Mouse (Mus musculus) B cell, adult 2 months (primary cell): ENCODE measurements around the gene Tnik.

ENCODE experiments used
- DNase-seq, 2 experiments: peaks; one replicate each; pipeline ENCODE4 v3.0.0; 2022

Gene Tnik

DNA sequence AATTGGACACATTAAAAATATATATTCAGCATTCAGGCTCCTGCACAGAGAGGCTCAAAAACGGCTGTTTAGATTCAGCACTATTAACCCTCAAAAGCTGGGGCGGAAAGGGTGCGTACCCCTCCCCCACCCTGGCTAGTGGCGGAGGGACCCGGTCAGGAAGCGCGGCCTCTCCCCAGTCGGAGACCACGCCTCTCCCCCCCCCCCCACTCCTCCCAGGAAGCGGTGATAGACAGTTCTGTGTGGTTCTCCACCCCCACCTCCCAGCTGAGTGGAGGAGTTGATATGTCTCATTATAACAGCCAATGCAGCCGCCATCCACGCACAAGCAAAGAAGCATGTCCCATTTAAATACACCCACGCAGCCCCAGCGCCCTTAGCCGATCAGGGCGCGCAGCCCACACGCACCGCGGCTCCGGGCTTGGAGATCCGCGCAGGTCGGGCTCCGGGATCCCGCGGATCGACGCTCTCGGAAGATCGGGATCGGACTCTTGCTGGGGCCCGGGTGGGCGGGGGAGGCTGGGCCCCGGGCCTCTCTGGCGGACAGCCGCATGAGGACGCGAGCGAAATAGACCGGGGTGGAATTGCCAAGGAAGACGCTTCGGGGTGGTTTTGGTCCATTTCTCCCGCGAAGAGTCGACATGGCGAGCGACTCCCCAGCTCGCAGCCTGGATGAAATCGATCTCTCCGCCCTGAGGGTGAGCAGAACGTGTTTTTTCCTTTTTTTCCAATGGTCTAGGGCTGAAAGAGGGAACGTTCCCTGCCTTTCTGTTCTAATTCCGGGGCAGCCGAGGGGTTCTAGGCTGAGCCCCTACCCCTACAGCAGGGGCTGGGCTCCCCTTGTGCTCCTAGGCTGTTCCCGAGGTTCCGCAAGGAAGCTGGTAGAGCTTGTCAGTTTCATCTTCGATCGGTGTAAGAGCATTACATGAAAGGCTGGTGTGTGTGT lies at the start of gene Tnik:
TSS of gene Tnik (plus strand) at position 213 of the 946 bp plus-strand sequence.
- DNase-seq: peak; percentile 72 to 74

DNA sequence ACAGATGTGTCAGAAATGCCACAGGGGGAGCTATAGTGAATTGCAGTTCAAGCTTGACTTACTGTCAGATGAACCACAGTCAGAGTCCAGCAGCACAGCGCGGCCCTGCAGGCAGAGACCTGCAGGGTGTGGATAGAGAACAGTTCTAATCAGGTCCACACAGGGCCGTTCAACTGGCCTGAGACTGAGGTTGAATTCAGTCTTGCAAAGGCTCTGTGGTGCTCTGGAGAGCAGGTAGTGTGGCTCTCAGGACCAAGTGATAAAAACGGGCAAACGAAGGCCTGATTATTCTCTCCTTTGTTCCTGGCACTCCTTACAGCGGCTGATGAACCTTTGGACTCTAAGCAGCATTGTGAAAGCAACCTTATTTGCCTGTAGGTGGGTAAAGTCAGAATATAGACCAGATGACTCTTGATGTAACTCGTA lies 48.1 kb upstream of the Tnik start:
- no peak for DNase-seq

- no peak for DNase-seq
Observed at GRCm38 (mm10) chr3:28217001-28217400, 46.0 kb upstream of the Tnik start.

- DNase-seq: no peak
Observed at GRCm38 (mm10) chr3:28219533-28219932, 43.5 kb upstream of the Tnik start.

GRCm38 (mm10) chr3:28219964-28220363 lies 43.0 kb upstream of the Tnik start:
- no peak for DNase-seq

DNA sequence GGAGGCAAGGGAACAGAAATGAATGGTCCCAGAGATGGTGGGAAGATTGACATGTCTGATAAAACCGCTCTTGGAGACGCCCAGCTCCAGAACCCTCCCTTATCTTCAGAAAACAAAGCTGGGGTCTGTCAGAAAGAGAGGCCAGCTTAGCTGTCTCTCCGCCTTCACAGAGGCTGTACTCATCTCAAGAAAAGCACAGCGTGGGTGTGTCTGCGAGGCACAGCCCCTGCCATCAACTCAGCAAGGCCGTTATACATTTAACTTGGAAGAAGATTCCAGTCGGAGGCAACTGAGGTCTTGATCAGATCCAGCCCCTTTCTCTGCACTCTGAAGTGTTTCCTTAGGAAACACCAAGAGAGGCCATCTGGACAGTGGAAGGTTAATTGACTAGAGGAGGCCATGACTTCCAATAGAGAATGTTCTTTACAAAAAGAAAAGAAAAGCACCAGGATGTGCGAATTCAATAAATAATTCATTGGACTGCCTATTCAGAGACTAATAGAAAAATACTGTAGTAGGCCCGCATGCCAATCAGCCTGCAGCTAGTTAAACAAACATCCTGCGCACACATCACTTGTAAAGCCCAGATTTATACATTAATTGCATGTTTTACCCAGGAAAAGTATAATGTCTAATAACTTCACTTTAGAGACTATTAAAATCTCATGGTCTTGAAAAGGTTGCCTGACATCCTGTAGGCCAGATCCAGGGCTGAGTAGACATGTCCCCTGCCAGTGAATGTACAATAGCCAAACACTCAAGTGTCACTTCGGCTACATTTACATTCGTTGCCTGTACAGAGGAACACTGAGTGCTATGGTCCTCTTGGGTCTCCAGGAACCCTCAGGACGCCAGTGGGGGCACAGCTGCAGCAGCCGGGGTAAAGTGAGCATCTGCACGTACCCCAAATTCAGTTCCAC lies 38.3 kb upstream of the Tnik start:
- DNase-seq: no peak

GRCm38 (mm10) chr3:28225357-28225905 lies 37.6 kb upstream of the Tnik start:
- no peak for DNase-seq

DNA sequence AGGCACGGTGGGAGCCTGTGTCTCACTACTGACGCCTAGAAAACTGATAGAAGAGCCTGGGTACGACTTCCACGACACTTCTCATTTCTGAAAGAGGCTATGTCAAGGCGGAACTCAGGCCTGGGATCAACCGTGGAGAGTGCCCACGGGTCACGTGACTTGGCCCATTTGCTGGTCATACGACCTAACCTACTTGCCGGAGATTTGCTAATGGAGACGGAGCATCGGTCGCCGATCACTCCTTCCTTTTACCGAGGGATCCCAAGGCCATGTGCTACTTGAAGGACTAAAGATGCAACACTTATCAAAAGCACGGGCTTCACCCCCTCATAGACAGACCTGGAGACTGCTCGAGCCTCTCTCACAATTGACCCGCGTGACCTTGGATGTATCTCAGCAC lies 36.8 kb upstream of the Tnik start:
- no peak for DNase-seq

- no peak for DNase-seq
Observed at GRCm38 (mm10) chr3:28228930-28229329, 34.1 kb upstream of the Tnik start.

GRCm38 (mm10) chr3:28229503-28229902 lies 33.5 kb upstream of the Tnik start:
- DNase-seq: no peak

- DNase-seq: no peak
Observed at GRCm38 (mm10) chr3:28232885-28233284, 30.1 kb upstream of the Tnik start.

- no peak for DNase-seq
Observed at GRCm38 (mm10) chr3:28234179-28234578, 28.8 kb upstream of the Tnik start.

- DNase-seq: no peak
Observed at GRCm38 (mm10) chr3:28236689-28237088, 26.3 kb upstream of the Tnik start.

GRCm38 (mm10) chr3:28238136-28238535 lies 24.9 kb upstream of the Tnik start:
- DNase-seq: no peak

GRCm38 (mm10) chr3:28242561-28242960 lies 20.5 kb upstream of the Tnik start:
- no peak for DNase-seq

- DNase-seq: no peak
Observed at GRCm38 (mm10) chr3:28244244-28244890, 18.6 kb upstream of the Tnik start.

DNA sequence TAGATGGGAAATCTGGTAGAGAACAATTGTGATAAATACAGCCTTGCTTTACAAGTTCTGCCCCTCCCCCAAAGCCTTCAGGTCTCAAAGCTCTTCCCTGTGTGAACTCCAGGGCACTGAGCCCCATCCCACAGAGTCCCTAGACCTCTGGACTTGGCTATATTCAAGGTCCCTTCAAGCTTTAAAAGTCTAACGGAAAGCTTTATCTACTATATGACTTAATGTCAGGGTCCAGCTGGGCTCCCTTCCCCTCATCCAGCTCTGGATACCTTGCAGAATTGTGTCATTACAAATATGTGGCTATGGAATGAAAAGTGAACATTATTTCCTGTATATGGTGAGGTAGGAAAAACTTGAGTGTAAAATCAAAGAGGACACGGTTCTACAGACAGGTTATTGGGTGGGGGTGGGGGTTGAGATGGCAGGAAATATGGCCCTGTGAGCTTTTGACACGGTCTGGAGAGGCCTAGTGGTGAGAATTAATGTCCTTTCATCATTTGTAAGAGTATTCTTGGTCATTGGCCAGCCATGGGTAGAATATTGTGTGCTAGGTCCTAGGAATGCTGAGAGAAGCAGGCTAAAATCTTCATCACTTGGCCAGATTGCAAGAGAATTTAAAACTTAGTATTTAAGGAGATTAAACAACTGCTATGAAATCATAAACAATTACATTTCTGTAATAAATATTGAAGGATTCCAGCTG lies 14.6 kb upstream of the Tnik start:
- no peak for DNase-seq

DNA sequence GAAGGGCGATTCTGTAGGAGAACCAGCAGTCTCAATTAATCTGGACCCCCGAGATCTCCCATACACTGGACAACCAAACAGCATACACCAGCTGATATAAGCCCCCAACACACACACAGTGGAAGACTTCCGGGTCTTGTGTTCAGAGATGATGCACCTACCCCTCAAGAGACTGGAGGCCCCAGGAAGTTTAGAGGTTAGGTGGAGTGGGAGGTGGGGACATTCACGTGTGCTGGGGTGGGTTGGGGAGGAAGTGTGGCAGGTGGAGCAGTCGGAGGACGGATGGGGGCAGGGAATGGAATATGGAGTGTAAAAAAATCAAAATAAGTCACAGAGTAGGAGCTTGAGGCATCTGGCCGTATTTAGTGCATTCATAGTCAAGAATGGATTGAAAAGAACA lies 7.3 kb upstream of the Tnik start:
- DNase-seq: no peak

DNA sequence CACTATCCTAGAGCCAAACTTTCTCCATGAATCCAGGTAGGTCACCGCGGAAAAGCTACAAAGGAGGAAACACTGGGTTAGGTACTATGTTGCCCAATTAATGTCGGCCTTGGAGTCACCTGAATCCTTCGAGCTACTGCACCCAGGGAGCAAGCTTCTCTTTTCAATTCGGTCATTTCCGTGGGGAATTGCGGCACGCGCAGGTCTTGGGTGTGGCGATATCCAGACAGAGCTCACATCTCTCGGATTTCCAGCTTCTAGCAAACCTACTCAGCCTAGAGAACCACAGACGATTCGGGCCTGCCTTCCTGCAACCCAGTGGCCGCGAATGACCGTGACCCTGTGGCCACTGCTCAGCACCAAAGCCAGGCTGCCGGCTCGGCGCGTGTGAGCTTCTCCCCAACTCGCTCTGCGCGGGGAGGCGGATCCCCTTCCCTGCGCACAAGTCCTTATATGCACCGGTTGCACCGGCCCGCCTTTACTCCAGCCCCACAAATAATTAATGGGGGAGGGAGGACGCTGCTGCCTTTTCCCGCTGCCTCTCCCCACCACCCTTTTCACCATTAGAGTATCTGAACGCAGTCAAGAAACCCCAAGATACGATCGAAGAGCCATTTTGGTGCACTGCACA lies 528 bp upstream of the Tnik start:
- DNase-seq: peak in 1 of 2 experiments; percentile 39

GRCm38 (mm10) chr3:28263948-28264840 lies 1.2 kb downstream of the Tnik start:
- peak; percentile 24 to 37 for DNase-seq

DNA sequence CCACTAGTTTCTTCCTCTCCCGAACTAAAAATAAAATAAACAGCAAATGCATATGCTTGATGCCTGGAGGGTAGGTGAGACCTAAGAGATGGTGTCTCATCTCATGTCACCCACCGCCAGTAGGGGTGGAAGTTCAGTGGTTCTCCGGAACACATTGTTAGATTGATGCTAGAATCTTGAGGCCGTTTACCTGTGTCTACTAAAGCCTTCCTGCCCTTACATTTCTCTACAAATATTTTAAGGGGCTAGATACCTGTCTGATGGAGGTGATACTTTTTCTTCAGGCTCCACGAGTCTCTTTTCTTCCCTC lies 1.8 kb downstream of the Tnik start:
- DNase-seq: no peak
